Mouse (Mus musculus): Measurements from ENCODE around the gene Ankrd35.
"Not testable (repeated sequence)": the region's sequence is repeated elsewhere in the genome, so short reads cannot be mapped to it uniquely, and the experiment has no call there.

Gene Ankrd35

GRCm38 (mm10) chr3:96668424-96669067 is 1.4 kb upstream of the Ankrd35 start:
- intact Hi-C loops (cut with DNase I) = no loop called here

- intact Hi-C loops (cut with DNase I) = no loop called here
Observed at GRCm38 (mm10) chr3:96671519-96671918, 1.6 kb downstream of the Ankrd35 start.

GRCm38 (mm10) chr3:96673514-96673913 is 3.6 kb downstream of the Ankrd35 start:
- intact Hi-C loops (cut with DNase I) = no loop called here

GRCm38 (mm10) chr3:96674442-96674841 is 4.5 kb downstream of the Ankrd35 start:
- intact Hi-C loops (cut with DNase I) = no loop called here

- intact Hi-C loops (cut with DNase I) = no loop called here
Observed at GRCm38 (mm10) chr3:96675171-96675570, 5.2 kb downstream of the Ankrd35 start.

- intact Hi-C loops (cut with DNase I) = no loop called here
Observed at GRCm38 (mm10) chr3:96675690-96676089, 5.8 kb downstream of the Ankrd35 start.

GRCm38 (mm10) chr3:96678456-96678855 is 8.5 kb downstream of the Ankrd35 start:
- intact Hi-C loops (cut with DNase I) = no loop called here

- intact Hi-C loops (cut with DNase I) = no loop called here
Observed at GRCm38 (mm10) chr3:96679159-96679674, 9.3 kb downstream of the Ankrd35 start.

- intact Hi-C loops (cut with DNase I) = no loop called here
Observed at GRCm38 (mm10) chr3:96680269-96680956, 10.5 kb downstream of the Ankrd35 start.

- intact Hi-C loops (cut with DNase I) = no loop called here
Observed at GRCm38 (mm10) chr3:96683496-96683895, 13.6 kb downstream of the Ankrd35 start.

GRCm38 (mm10) chr3:96684151-96684821 is 14.4 kb downstream of the Ankrd35 start:
- intact Hi-C loops (cut with DNase I) = no loop called here

GRCm38 (mm10) chr3:96684822-96685156 is 14.9 kb downstream of the Ankrd35 start:
- intact Hi-C loops (cut with DNase I) = no loop called here

- intact Hi-C loops (cut with DNase I) = not testable (repeated sequence)
Observed at GRCm38 (mm10) chr3:96686057-96686456, 16.1 kb downstream of the Ankrd35 start.

GRCm38 (mm10) chr3:96688854-96689253 is 18.9 kb downstream of the Ankrd35 start:
- intact Hi-C loops (cut with DNase I) = no loop called here

GRCm38 (mm10) chr3:96690298-96690697 is 20.4 kb downstream of the Ankrd35 start:
- intact Hi-C loops (cut with DNase I) = no loop called here

GRCm38 (mm10) chr3:96692506-96692905 is 22.6 kb downstream of the Ankrd35 start:
- intact Hi-C loops (cut with DNase I) = no loop called here

- intact Hi-C loops (cut with DNase I) = no loop called here
Observed at GRCm38 (mm10) chr3:96693579-96693978, 23.6 kb downstream of the Ankrd35 start.

GRCm38 (mm10) chr3:96696198-96696765 is 26.4 kb downstream of the Ankrd35 start, which contains the start of gene Pias3:
Pias3 (plus strand) TSS chr3:96696384.
- intact Hi-C loops (cut with DNase I) = no loop called here

GRCm38 (mm10) chr3:96696766-96697732 is 27.1 kb downstream of the Ankrd35 start:
- intact Hi-C loops (cut with DNase I) = no loop called here

- intact Hi-C loops (cut with DNase I) = no loop called here
Observed at GRCm38 (mm10) chr3:96698993-96699690, 29.2 kb downstream of the Ankrd35 start.
